Mouse (Mus musculus): ENCODE results near the gene Begain.

DNA sequence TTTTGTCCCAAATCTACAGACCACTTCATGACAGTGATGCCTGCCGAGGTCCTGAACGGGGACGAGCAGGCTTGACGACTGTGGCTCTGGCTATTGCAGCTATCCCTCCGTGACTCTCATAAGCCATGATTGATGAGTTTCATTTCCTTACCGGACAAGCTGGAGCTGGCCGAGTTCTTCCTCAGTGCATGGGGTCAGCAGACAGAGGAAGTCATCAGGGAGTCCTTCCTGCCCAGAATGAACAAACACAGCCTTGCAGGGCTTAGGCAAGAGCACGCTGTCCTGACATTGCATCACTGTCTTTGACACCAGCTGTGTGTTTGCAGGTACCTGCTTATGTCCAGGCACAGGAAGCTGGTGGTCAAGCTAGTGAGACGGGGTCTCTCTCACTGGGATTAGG is 77.6 kb downstream of the Begain start:
- TF ChIP-seq HCFC1 (IDR thresholded peaks at IDR 0.05; ENCODE audit: borderline replicate concordance, insufficient read depth, low read length) = no peak
- TF ChIP-seq ZNF384 (IDR thresholded peaks at IDR 0.05; ENCODE audit: low read depth, low read length) = no peak
- TF ChIP-seq MAFK (IDR thresholded peaks at IDR 0.05; ENCODE audit: insufficient read depth, low read depth, low read length) = no peak
- TF ChIP-seq CHD2 (IDR thresholded peaks at IDR 0.05; ENCODE audit: low read depth, low read length) = no peak
- TF ChIP-seq ZC3H11A (IDR thresholded peaks at IDR 0.05; ENCODE audit: borderline replicate concordance, low read depth, low read length) = no peak
